17 mouse cellular contexts compared by ENCODE assay signal in genomic region chr10:77376056-77376455, GRCm38 (mm10).
"Had no signal": no experiment of that assay in that cellular context is flagged by ENCODE, and none has a peak within 500 bp of the region (broad histone marks: within the 10 kb centered on the region; RNA-seq: fewer than 3 reads in every experiment).

No protein-coding gene starts in this region.

- H3K9ac ChIP-seq: limb, embryonic 12.5 days; liver, embryonic 13.5 days; liver, postnatal 0 days; lung, embryonic 15.5 days; midbrain, embryonic 15.5 days; neural tube, embryonic 12.5 days; stomach, embryonic 15.5 days had no signal

- H3K36me3 ChIP-seq: limb, embryonic 12.5 days; liver, embryonic 13.5 days; lung, embryonic 15.5 days; midbrain, embryonic 15.5 days; neural tube, embryonic 12.5 days; stomach, embryonic 15.5 days had no signal

- H3K27ac ChIP-seq: layer of hippocampus, adult 2 months; limb, embryonic 12.5 days; liver, embryonic 13.5 days; lung, embryonic 15.5 days; macrophage; midbrain, embryonic 15.5 days; neural tube, embryonic 12.5 days; stomach, embryonic 15.5 days had no signal

- ATAC-seq: liver, postnatal 0 days; midbrain, embryonic 15.5 days had no signal

- H3K4me3 ChIP-seq: layer of hippocampus, adult 2 months; limb, embryonic 12.5 days; liver, embryonic 13.5 days; lung, embryonic 15.5 days; megakaryocyte, embryonic 14.5 days; midbrain, embryonic 15.5 days; neural tube, embryonic 12.5 days; stomach, embryonic 15.5 days had no signal

- DNase-seq: kidney, postnatal 4 days; liver; liver, embryonic 13.5 days; liver, postnatal 0 days; lung, postnatal 14 days; right cerebral cortex, postnatal 14 days; thymus, adult 2 months; thymus, postnatal 25 days had no signal

- H3K4me2 ChIP-seq: limb, embryonic 12.5 days; liver, embryonic 13.5 days; lung, embryonic 15.5 days; midbrain, embryonic 11.5 days; midbrain, embryonic 15.5 days; neural tube, embryonic 12.5 days; stomach, embryonic 15.5 days had no signal

- H3K4me1 ChIP-seq: liver, embryonic 13.5 days; lung, embryonic 15.5 days; neural tube, embryonic 12.5 days; stomach, embryonic 15.5 days had no signal

- H3K27me3 ChIP-seq: limb, embryonic 12.5 days; liver, embryonic 13.5 days; lung, embryonic 15.5 days; midbrain, embryonic 15.5 days; neural tube, embryonic 12.5 days; stomach, embryonic 15.5 days had no signal

- H3K9me3 ChIP-seq: limb, embryonic 12.5 days; liver, embryonic 13.5 days; lung, embryonic 15.5 days; midbrain, embryonic 15.5 days; neural tube, embryonic 12.5 days; stomach, embryonic 15.5 days had no signal
